Mouse (Mus musculus): ENCODE results near the gene Ctf1. TPM values are rescaled to one million over a fixed set of nuclear protein-coding genes. Genes with fewer than 3 reads are reported as not detected.

Ctf1 gene
- polyA plus RNA-seq, 1 experiment from 2014 or later = 10.2 TPM

DNA sequence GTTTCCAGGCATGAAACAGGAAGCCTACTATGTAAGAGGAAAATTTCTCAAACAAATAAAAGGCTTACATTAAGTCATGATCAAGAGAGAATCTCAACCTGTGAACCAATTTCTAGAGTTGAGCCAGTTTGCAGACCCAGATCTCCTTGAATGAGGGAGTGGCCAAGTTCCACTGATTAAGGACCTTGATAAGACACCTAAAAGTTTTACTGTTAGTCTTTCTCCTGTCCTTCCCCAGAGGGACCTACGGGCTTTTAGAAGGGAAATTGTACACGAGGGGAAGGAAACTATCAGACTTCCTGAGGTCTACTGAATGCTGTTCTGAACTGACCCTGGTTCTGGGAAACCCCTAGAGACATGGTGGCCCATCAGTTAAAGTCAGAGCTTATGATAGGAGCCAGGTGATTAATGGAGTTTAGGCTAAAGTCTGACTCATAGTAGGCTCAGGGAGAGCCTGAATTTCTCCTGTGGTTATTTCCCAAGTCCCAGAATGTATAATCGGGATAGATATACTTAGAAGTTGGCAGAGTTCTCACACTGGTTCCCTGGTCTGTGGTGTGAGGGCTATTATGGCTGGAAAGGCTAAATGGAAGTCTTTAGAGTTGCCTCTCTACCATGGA is 11.7 kb upstream of the Ctf1 start:
- WGBS = 82% methylated on average over 3 of the region's 3 CpGs
- ATAC-seq (ENCODE audit: low FRiP score) = no peak
- Histone ChIP-seq H3K36me3 (peaks cover 42% of the 10 kb centered on the region), H3K9ac (no peak overlapping the region), H3K9me3 (replicated peaks) (no peaks in the 10 kb centered on the region), H3K4me2 (replicated peaks) (no peak overlapping the region), H3K27ac (no peak overlapping the region), H3K4me1 (no peaks in the 10 kb centered on the region), H3K4me3 (no peak overlapping the region), H3K27me3 (no peaks in the 10 kb centered on the region)

DNA sequence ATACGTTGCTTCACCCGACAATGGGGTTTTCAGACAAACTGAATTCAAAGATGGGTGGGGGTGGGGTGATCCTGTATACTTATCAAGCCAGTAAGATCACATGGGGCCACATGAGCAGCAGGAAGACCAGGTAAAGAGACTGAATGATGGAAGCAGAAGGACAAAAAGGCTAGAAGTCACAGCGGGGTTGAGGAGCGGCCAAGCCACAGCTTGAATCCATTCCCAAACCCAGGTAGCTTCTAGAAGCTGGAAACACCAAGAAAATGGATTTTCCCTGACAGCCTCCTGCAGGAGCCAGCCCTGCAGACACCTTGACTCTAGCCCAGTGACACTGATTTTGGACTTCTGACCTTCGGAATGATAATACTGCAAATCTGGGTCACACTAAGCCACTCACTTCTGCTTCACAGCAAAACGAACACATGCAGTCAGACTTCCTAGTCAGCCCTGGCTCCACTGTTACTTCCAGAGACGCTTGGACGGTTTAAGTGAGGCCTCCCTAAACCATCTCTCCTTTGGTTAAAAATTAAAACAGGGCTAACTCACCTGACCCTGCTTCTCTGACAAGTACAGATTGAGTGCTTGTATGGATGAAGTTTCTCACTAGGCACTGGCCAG is 8.9 kb upstream of the Ctf1 start:
- Histone ChIP-seq H3K9me3 (replicated peaks) (no peaks in the 10 kb centered on the region), H3K4me3 (no peak overlapping the region), H3K4me1 (peaks cover 17% of the 10 kb centered on the region), H3K27ac (no peak overlapping the region), H3K27me3 (no peaks in the 10 kb centered on the region), H3K4me2 (replicated peaks) (no peak overlapping the region), H3K36me3 (peaks cover 49% of the 10 kb centered on the region), H3K9ac (no peak overlapping the region)
- ATAC-seq (ENCODE audit: low FRiP score) = no peak
- 87% methylated on average over 8 of the region's 8 CpGs for WGBS

- peaks cover 22% of the 10 kb centered on the region for H3K4me1 ChIP-seq
- no peaks in the 10 kb centered on the region for H3K9me3 ChIP-seq (replicated peaks)
- WGBS = 83% methylated on average over 6 of the region's 6 CpGs
- H3K36me3 ChIP-seq = peaks cover 45% of the 10 kb centered on the region
- ATAC-seq (ENCODE audit: low FRiP score) = no peak
- no peak overlapping the region for H3K4me2 ChIP-seq (replicated peaks)
- H3K27me3 ChIP-seq = no peaks in the 10 kb centered on the region
- no peak overlapping the region for H3K27ac ChIP-seq
- H3K4me3 ChIP-seq = no peak overlapping the region
- no peak overlapping the region for H3K9ac ChIP-seq
Measured at GRCm38 (mm10) chr7:127704598-127704997, 7.9 kb upstream of the Ctf1 start.

DNA sequence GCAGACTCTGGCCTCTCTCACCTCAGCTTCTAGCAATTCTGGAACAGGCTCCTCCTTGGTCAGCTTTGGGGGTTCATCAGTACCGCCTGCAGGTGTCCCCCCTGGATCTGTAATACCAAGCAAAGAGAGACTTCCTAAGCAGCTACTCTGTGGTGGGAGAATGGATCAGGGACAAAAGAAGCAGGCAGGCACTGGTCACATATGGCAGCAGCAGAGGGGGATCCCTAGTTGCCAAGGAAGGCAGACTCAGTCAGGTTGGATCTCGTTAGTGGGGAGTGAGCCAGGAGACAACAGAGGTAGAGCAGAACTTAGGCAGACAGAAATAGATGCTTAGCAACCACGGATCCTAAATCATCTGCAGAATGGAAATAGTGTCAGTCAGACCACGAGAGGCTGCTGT is 6.8 kb upstream of the Ctf1 start:
- ATAC-seq (ENCODE audit: low FRiP score) = no peak
- Histone ChIP-seq H3K4me1 (peaks cover 22% of the 10 kb centered on the region), H3K27ac (no peak overlapping the region), H3K4me3 (no peak overlapping the region), H3K9ac (no peak overlapping the region), H3K4me2 (replicated peaks) (no peak overlapping the region), H3K36me3 (peaks cover 37% of the 10 kb centered on the region), H3K9me3 (replicated peaks) (no peaks in the 10 kb centered on the region), H3K27me3 (no peaks in the 10 kb centered on the region)
- 80% methylated on average over 4 of the region's 4 CpGs for WGBS

DNA sequence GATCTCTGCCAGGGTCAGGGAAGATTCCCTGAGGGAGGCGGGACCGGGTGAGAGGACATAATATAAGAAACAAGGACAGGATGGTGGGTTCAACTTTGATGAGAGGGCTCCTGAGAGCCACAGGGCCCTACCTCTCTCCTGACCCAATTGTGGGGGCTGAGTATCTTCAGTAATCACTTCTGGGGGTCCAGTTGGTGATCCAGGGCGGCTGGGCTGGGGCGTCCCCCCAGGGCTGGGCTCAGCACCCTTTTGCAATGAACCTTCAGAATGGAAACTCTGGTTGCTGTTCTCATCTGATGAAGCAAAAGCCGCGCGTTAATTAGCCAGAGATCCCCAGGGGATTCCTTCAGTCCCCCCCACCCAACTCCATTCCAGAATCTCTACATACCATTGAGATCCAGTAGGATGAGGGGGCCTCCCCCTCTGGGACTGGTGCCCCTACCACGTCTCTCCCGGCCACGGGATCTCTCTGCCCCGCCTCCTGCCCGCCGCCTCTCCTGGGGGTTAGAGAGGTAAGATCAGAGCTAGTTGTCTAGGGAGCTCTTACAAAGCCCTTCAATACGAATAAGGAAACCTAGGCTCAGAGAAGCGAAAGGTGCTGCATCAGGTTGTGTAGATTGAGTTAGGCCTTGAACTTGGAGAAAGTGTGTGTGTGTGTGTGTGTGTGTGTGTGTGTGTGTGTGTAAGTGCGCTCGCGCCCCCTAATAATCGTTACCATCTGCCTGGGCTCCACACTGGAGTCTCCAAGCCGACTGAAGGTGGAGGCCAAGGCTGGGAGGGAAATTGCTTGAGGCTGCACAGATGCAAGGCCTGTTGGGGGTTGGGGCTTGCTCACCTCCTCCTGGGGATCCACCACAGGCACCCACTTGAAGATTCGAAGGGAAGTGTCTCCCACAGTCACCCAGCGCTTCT is 5.2 kb upstream of the Ctf1 start:
- 28% methylated on average over 22 of the region's 22 CpGs for WGBS
- Histone ChIP-seq H3K27ac (peak overlapping the region; percentile 96), H3K4me3 (peak overlapping the region; percentile 82), H3K36me3 (peaks cover 34% of the 10 kb centered on the region), H3K27me3 (no peaks in the 10 kb centered on the region), H3K4me2 (replicated peaks) (peak overlapping the region; percentile 59), H3K4me1 (peaks cover 25% of the 10 kb centered on the region), H3K9me3 (replicated peaks) (no peaks in the 10 kb centered on the region), H3K9ac (peak overlapping the region; percentile 88)
- 0 out of 2 replicates have a peak, but pooled peaks have one; percentile 5 for ATAC-seq (ENCODE audit: low FRiP score)

DNA sequence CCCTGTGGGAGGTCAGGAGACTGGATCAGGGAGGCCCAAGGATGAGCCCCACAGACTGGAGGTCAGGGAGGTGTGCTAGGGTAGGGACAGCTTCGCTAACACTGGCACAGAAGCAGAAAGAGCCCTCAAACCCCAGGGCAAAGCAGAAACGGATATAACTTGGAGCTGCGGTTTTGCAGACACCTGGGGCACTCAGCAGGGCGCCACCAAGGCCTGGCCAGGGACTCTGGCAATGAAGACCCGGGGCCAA is 4.7 kb upstream of the Ctf1 start:
- Histone ChIP-seq H3K4me3 (peak overlapping the region; percentile 82), H3K9ac (peak overlapping the region; percentile 88), H3K36me3 (peaks cover 34% of the 10 kb centered on the region), H3K27ac (peak overlapping the region; percentile 96), H3K9me3 (replicated peaks) (no peaks in the 10 kb centered on the region), H3K4me1 (peaks cover 30% of the 10 kb centered on the region), H3K27me3 (no peaks in the 10 kb centered on the region), H3K4me2 (replicated peaks) (peak overlapping the region; percentile 59)
- ATAC-seq (ENCODE audit: low FRiP score) = peak; percentile 6
- 1% methylated on average over 5 of the region's 5 CpGs for WGBS

- Histone ChIP-seq H3K4me3 (peak within 1 kb of the TSS; percentile 82), H3K36me3 (peaks cover 29% of the 10 kb centered on the region), H3K9me3 (replicated peaks) (no peaks in the 10 kb centered on the region), H3K4me1 (peaks cover 31% of the 10 kb centered on the region), H3K27ac (peak within 1 kb of the TSS; percentile 96), H3K4me2 (replicated peaks) (peak within 1 kb of the TSS; percentile 59), H3K9ac (peak within 1 kb of the TSS; percentile 88), H3K27me3 (no peaks in the 10 kb centered on the region)
- ATAC-seq (ENCODE audit: low FRiP score) = peak; percentile 85
- under 1% methylated on average over 85 of the region's 90 CpGs for WGBS
Measured at GRCm38 (mm10) chr7:127708207-127709078, 4.1 kb upstream of the Ctf1 start, which contains the start of gene Bcl7c. Gene Bcl7c, minus strand, starts transcription at chr7:127708933.

DNA sequence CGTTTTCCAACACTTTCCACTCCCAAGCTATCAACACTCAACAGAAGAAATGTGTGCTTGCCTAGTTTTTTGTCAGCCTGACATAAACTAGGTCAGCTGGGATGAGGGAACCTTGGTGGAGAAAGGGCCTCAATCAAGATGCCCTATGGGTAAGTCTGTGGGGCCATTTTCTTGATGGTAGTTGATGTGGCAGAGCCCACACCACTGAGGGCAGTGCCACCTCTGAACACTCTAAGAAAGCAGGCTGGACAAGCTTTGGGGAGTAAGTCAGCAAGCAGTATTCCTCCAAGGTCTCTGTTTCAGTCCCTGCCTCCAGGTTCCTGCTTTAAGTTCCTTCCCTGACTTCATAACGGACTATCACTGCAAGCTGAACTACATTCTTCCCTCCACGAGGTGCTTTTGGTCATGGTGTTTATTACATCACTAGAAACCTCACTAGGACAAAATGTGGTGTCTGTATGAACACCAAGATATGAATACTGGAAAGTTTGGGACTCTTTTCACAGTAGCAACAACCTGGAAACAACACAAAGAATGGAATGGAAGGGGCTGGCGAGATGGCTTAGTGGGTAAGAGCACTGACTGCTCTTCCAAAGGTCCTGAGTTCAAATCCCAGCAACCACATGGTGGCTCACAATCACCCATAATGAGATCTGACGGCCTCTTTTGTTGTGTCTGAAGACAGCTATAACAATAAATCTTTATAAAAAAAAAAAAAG is 3.1 kb upstream of the Ctf1 start:
- Histone ChIP-seq H3K4me1 (peaks cover 31% of the 10 kb centered on the region), H3K4me3 (peak overlapping the region; percentile 82), H3K27ac (peak overlapping the region; percentile 96; the same call in 1 of the 2 replicates), H3K36me3 (peaks cover 19% of the 10 kb centered on the region), H3K9ac (no peak overlapping the region; the same call in 1 of the 2 replicates), H3K9me3 (replicated peaks) (no peaks in the 10 kb centered on the region), H3K4me2 (replicated peaks) (peak overlapping the region; percentile 59), H3K27me3 (no peaks in the 10 kb centered on the region)
- 80% methylated on average over 5 of the region's 5 CpGs for WGBS
- ATAC-seq (ENCODE audit: low FRiP score) = no peak

DNA sequence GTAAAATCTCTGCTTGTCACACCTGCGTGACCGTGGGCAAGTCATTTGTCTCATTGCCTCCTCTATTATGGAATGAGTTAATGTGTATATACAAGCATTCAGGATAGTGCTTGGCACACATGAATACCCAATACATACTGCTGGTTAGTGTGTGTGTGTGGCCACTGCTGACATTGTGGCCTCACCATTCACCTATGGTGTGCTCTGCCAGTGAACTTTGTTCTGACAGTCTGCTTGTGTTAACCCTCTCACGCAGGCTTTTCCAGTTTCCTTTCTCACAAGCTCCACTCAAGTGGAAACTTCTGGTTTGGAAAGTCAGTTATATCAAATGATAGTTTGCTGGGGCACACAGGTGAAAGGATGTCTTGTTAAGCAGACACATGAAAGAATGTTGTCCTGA is 1.5 kb upstream of the Ctf1 start:
- Histone ChIP-seq H3K4me1 (peaks cover 31% of the 10 kb centered on the region), H3K27ac (no peak overlapping the region)
- WGBS = 95% methylated on average over 3 of the region's 3 CpGs

DNA sequence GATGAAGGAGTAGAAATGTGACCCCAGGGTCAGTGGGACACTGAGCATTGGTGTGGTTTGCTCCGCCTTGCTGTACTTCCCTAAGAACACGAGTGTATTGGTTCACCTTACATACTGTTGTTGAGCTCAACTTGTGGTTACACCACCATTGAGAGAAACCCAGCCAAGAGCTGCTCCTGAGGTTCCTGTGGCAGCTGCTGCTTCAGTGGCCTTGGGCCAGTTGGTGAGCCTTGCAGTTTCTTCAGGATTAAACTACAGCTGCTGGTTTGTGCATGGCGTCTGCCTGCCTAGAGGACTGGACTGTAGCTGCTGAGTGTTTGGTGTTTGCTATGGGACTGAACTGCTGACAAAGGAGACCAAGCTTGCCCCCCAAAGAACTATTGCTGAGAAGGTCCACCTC is 1.1 kb upstream of the Ctf1 start:
- H3K36me3 ChIP-seq = peaks cover 1% of the 10 kb centered on the region
- no peak for ATAC-seq (ENCODE audit: low FRiP score)
- peak overlapping the region; percentile 79; the same call in 1 of the 2 replicates for H3K27ac ChIP-seq
- no peaks in the 10 kb centered on the region for H3K27me3 ChIP-seq
- H3K9me3 ChIP-seq (replicated peaks) = no peaks in the 10 kb centered on the region
- WGBS = 81% methylated on average over 3 of the region's 3 CpGs
- no peak overlapping the region for H3K4me3 ChIP-seq
- H3K4me1 ChIP-seq = peaks cover 27% of the 10 kb centered on the region
- H3K4me2 ChIP-seq (replicated peaks) = no peak overlapping the region
- no peak overlapping the region for H3K9ac ChIP-seq

More for the DNA sequence above, 1.5 kb upstream of the Ctf1 start:
- H3K4me3 ChIP-seq = no peak overlapping the region
- H3K9ac ChIP-seq = no peak overlapping the region
- H3K36me3 ChIP-seq = peaks cover 5% of the 10 kb centered on the region
- no peak overlapping the region for H3K4me2 ChIP-seq (replicated peaks)
- no peaks in the 10 kb centered on the region for H3K27me3 ChIP-seq
- ATAC-seq (ENCODE audit: low FRiP score) = no peak
- no peaks in the 10 kb centered on the region for H3K9me3 ChIP-seq (replicated peaks)

- H3K27ac ChIP-seq = no peak overlapping the region
- H3K36me3 ChIP-seq = no peaks in the 10 kb centered on the region
- no peak overlapping the region for H3K9ac ChIP-seq
- no peak overlapping the region for H3K4me2 ChIP-seq (replicated peaks)
- peaks cover 16% of the 10 kb centered on the region for H3K4me1 ChIP-seq
- WGBS = 83% methylated on average over 4 of the region's 4 CpGs
- no peaks in the 10 kb centered on the region for H3K9me3 ChIP-seq (replicated peaks)
- no peak overlapping the region for H3K4me3 ChIP-seq
- no peak for ATAC-seq (ENCODE audit: low FRiP score)
- H3K27me3 ChIP-seq = peaks cover 6% of the 10 kb centered on the region; the same call in 1 of the 2 replicates
Measured at GRCm38 (mm10) chr7:127714816-127715215, 2.3 kb downstream of the Ctf1 start.
